Mouse (Mus musculus) mammary gland, adult 2 months (tissue): Measurements from ENCODE around the gene Awat2. TPM values are rescaled to one million over a fixed set of nuclear protein-coding genes. Genes with fewer than 3 reads are reported as not detected.

Experiments
- polyA plus RNA-seq: library from polyadenylated mRNA; depleted of rRNA; stranded (reverse); fragments of >200 nt; gene quantifications from 2 replicates; pipeline ENCODE4 v1.2.3, GENCODE M21; 2012; ENCODE audit warnings: low replicate concordance; rRNA removed

The Awat2 gene
- 0.56 and 1.7 TPM in 2 replicates for polyA plus RNA-seq

DNA sequence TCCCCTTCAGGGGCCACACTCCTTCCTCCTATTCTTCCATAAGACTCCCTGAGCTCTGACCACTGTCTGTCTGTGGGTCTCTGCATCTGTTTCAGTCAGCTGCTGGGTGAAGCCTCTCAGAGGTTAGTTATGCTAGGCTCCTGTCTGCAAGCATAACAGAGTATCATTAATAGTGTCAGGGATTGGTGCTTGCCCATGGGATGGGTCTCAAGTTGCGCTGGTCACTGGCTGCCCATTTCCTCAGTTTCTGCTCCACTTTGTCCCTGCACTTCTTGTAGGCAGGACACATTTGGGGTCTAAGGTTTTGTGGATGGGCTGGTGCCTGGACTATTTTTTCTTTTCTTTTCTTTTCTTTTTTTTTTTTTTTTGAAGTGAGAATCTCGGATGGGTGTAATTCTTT lies at the start of gene Awat2:
TSS of gene Awat2 (minus strand) at position 101 of the 400 bp plus-strand sequence.

GRCm38 (mm10) chrX:100428693-100429092 lies 13.8 kb downstream of the Awat2 start, which contains the start of gene Otud6a:
Gene Otud6a, plus strand, starts transcription at chrX:100429013.

Other genes starting within 250 kb of the Awat2 start
- gene Otud6a, start 13.7 kb downstream of the Awat2 start, polyA plus RNA-seq = not detected in 2 replicates
- 12.5 and 29.6 TPM in 2 replicates for gene Igbp1, start 51.6 kb upstream of the Awat2 start, polyA plus RNA-seq
- 0.47 TPM in 1 of 2 replicates, not detected in the other for gene Dgat2l6, start 82.1 kb upstream of the Awat2 start, polyA plus RNA-seq
- gene Awat1, start 129.5 kb upstream of the Awat2 start, polyA plus RNA-seq = 2.7 TPM in 1 of 2 replicates, not detected in the other
- 0.08 and 0.27 TPM in 2 replicates for gene P2ry4, start 152.2 kb upstream of the Awat2 start, polyA plus RNA-seq
- not detected in 2 replicates for gene Arr3, start 162.8 kb upstream of the Awat2 start, polyA plus RNA-seq
- 0.17 and 0.37 TPM in 2 replicates for gene Kif4, start 183.0 kb upstream of the Awat2 start, polyA plus RNA-seq
- gene Pdzd11, start 183.9 kb upstream of the Awat2 start, polyA plus RNA-seq = 10.2 and 17.8 TPM in 2 replicates